ENCODE assay signal across 8 mouse cellular contexts in the genomic region with DNA sequence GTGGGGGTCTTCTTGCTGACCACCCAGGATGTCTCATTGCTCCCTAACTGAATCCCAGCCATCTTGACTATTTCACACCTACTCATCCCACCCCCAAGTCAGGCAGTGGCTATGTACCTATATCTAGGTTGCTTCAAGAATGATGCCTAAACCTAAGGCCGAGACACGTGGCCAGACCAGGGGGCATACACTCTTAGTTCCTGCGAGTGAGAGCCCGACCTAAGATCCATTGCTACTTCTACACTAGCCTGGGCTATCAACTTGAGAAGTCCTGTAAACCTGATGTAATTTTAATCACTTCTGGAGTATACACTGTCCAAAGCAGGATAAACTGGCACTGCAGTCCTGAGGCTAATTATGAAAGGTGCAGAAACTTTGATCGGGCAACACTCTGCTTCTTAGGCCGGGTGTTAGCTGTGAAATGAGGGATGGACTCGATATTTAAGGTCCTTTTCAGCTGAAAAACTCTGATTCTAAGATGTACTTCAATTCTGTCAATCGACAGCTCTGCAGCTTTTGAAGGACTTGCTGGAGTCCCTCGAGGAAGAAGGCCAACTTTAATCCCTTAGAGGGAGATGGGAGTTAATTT. TPM values are rescaled to one million over a fixed set of nuclear protein-coding genes. Genes with fewer than 3 reads are reported as not detected.
DNase-seq lines count a peak whose midpoint lies in the region; ATAC-seq lines count a peak whose summit lies in the region.

No protein-coding gene starts in this region.

- H3K4me3 ChIP-seq in lung, embryonic 16.5 days (ENCODE audit: low read length): peak overlapping the region; percentile 94
- peak overlapping the region; percentile 90 for H3K4me3 ChIP-seq in hindbrain, embryonic 12.5 days
- H3K4me3 ChIP-seq in midbrain, embryonic 15.5 days: peak overlapping the region; percentile 64

- peak overlapping the region; percentile 99 for H3K9ac ChIP-seq in lung, embryonic 16.5 days (ENCODE audit: low read length)
- H3K9ac ChIP-seq in hindbrain, embryonic 12.5 days: peak overlapping the region; percentile 94
- peak overlapping the region; percentile 97 for H3K9ac ChIP-seq in midbrain, embryonic 15.5 days

- H3K36me3 ChIP-seq in lung, embryonic 16.5 days (ENCODE audit: control insufficient read depth, insufficient read depth, low read length): no peaks in the 10 kb centered on the region
- H3K36me3 ChIP-seq in hindbrain, embryonic 12.5 days: no peaks in the 10 kb centered on the region
- no peaks in the 10 kb centered on the region for H3K36me3 ChIP-seq in midbrain, embryonic 15.5 days (replicated peaks)

- H3K4me2 ChIP-seq in lung, embryonic 16.5 days (ENCODE audit: low read depth, low read length): peak overlapping the region; percentile 85
- peak overlapping the region; percentile 81 for H3K4me2 ChIP-seq in hindbrain, embryonic 12.5 days (replicated peaks)
- peak overlapping the region; percentile 95 for H3K4me2 ChIP-seq in midbrain, embryonic 15.5 days

- no peaks in the 10 kb centered on the region for H3K27me3 ChIP-seq in lung, embryonic 16.5 days (ENCODE audit: control insufficient read depth, insufficient read depth, low read depth, low read length)
- H3K27me3 ChIP-seq in hindbrain, embryonic 12.5 days: no peaks in the 10 kb centered on the region
- H3K27me3 ChIP-seq in midbrain, embryonic 15.5 days (replicated peaks): no peaks in the 10 kb centered on the region

- ATAC-seq in CD4-positive, CD25-positive, alpha-beta regulatory T cell, adult 4 months: no peak
- no peak for ATAC-seq in lung, embryonic 16.5 days (ENCODE audit: low read depth)
- no peak for ATAC-seq in hindbrain, embryonic 12.5 days (ENCODE audit: low FRiP score)
- no peak for ATAC-seq in midbrain, embryonic 15.5 days (replicated peaks)

- peak; percentile 35 for DNase-seq in CD4-positive, CD25-positive, alpha-beta regulatory T cell, adult 2 months (ENCODE audit: low read depth, low spot score)
- no peak for DNase-seq in lung, postnatal 14 days
- DNase-seq in adrenal gland, postnatal 25 days: no peak
- no peak for DNase-seq in frontal cortex, postnatal 36 days (ENCODE audit: low spot score in 2 of 2)

- no peaks in the 10 kb centered on the region for H3K9me3 ChIP-seq in lung, embryonic 16.5 days (ENCODE audit: control insufficient read depth, low read length)
- H3K9me3 ChIP-seq in hindbrain, embryonic 12.5 days (replicated peaks): no peaks in the 10 kb centered on the region
- no peaks in the 10 kb centered on the region for H3K9me3 ChIP-seq in midbrain, embryonic 15.5 days

- 9% methylated on average over 9 of the region's 9 CpGs for WGBS in lung, embryonic 16.5 days
- WGBS in hindbrain, embryonic 12.5 days: 9% methylated on average over 9 of the region's 9 CpGs
- WGBS in midbrain, embryonic 15.5 days: 7% methylated on average over 9 of the region's 9 CpGs

- H3K27ac ChIP-seq in lung, embryonic 16.5 days (ENCODE audit: low read length): no peak overlapping the region; the same call in 1 of the 2 replicates
- H3K27ac ChIP-seq in hindbrain, embryonic 12.5 days: peak overlapping the region; percentile 99
- H3K27ac ChIP-seq in midbrain, embryonic 15.5 days: peak overlapping the region; percentile 96

- H3K4me1 ChIP-seq in lung, embryonic 16.5 days (replicated peaks; ENCODE audit: control insufficient read depth, insufficient read depth, low read length): peaks cover 31% of the 10 kb centered on the region
- peaks cover 39% of the 10 kb centered on the region for H3K4me1 ChIP-seq in hindbrain, embryonic 12.5 days
- H3K4me1 ChIP-seq in midbrain, embryonic 15.5 days: peaks cover 37% of the 10 kb centered on the region

RNA-seq across cellular contexts. Expression of gene Zbtb25, which starts 1.1 kb away (rescaled TPM):
- polyA plus RNA-seq in CD4-positive, CD25-positive, alpha-beta regulatory T cell, adult 4 months (2017; shearing (Covaris generic)): 10 to 100 TPM; 12.7 to 13.8 TPM
- 14.6 and 16.9 TPM in 2 replicates for polyA plus RNA-seq in lung, embryonic 16.5 days (2015; fragmentation: Nextera tagmentation; extraction: Ambion mirVana)
- 20.1 and 20.6 TPM in 2 replicates for polyA plus RNA-seq in hindbrain, embryonic 12.5 days (2016; fragmentation: Nextera tagmentation; extraction: Ambion mirVana)
- 14.6 and 15.1 TPM in 2 replicates for polyA plus RNA-seq in midbrain, embryonic 15.5 days (2015; fragmentation: Nextera tagmentation; extraction: Ambion mirVana)
- 8.7 and 12.9 TPM in 2 replicates for total RNA-seq in adrenal gland, postnatal 25 days (2021)

RNA-seq across cellular contexts. Expression of gene Zbtb1, which starts 1.8 kb away (rescaled TPM):
- polyA plus RNA-seq in CD4-positive, CD25-positive, alpha-beta regulatory T cell, adult 4 months (2017; shearing (Covaris generic)): 10 to 100 TPM; 21.2 to 22.4 TPM
- polyA plus RNA-seq in lung, embryonic 16.5 days (2015; fragmentation: Nextera tagmentation; extraction: Ambion mirVana): 9.8 and 10.4 TPM in 2 replicates
- polyA plus RNA-seq in hindbrain, embryonic 12.5 days (2016; fragmentation: Nextera tagmentation; extraction: Ambion mirVana): 8.3 and 8.6 TPM in 2 replicates
- 3.4 and 3.5 TPM in 2 replicates for polyA plus RNA-seq in midbrain, embryonic 15.5 days (2015; fragmentation: Nextera tagmentation; extraction: Ambion mirVana)
- total RNA-seq in adrenal gland, postnatal 25 days (2021): 8.1 and 8.2 TPM in 2 replicates

RNA-seq across cellular contexts. Expression of gene Hspa2, which starts 35.7 kb away (rescaled TPM):
- polyA plus RNA-seq in CD4-positive, CD25-positive, alpha-beta regulatory T cell, adult 4 months (2017; shearing (Covaris generic)): 1 to 10 TPM; 3.8 to 6.2 TPM
- polyA plus RNA-seq in lung, embryonic 16.5 days (2015; fragmentation: Nextera tagmentation; extraction: Ambion mirVana): 15.4 and 15.7 TPM in 2 replicates
- polyA plus RNA-seq in hindbrain, embryonic 12.5 days (2016; fragmentation: Nextera tagmentation; extraction: Ambion mirVana): 9.8 and 10.4 TPM in 2 replicates
- polyA plus RNA-seq in midbrain, embryonic 15.5 days (2015; fragmentation: Nextera tagmentation; extraction: Ambion mirVana): 5.5 and 5.6 TPM in 2 replicates
- total RNA-seq in adrenal gland, postnatal 25 days (2021): 25.6 and 26.3 TPM in 2 replicates

RNA-seq across cellular contexts. Expression of gene Akap5, which starts 43.6 kb away (rescaled TPM):
- 1 to 10 TPM; 3.3 to 3.8 TPM for polyA plus RNA-seq in CD4-positive, CD25-positive, alpha-beta regulatory T cell, adult 4 months (2017; shearing (Covaris generic))
- polyA plus RNA-seq in lung, embryonic 16.5 days (2015; fragmentation: Nextera tagmentation; extraction: Ambion mirVana): 35.7 and 43.7 TPM in 2 replicates
- polyA plus RNA-seq in hindbrain, embryonic 12.5 days (2016; fragmentation: Nextera tagmentation; extraction: Ambion mirVana): 5.7 and 6.8 TPM in 2 replicates
- polyA plus RNA-seq in midbrain, embryonic 15.5 days (2015; fragmentation: Nextera tagmentation; extraction: Ambion mirVana): 9.8 and 10.3 TPM in 2 replicates
- total RNA-seq in adrenal gland, postnatal 25 days (2021): 0.81 and 1.1 TPM in 2 replicates

RNA-seq across cellular contexts. Expression of gene Ppp1r36, which starts 49.0 kb away (rescaled TPM):
- not detected for polyA plus RNA-seq in CD4-positive, CD25-positive, alpha-beta regulatory T cell, adult 4 months (2017; shearing (Covaris generic))
- 9.1 and 10.4 TPM in 2 replicates for polyA plus RNA-seq in lung, embryonic 16.5 days (2015; fragmentation: Nextera tagmentation; extraction: Ambion mirVana)
- 2.7 and 3.1 TPM in 2 replicates for polyA plus RNA-seq in hindbrain, embryonic 12.5 days (2016; fragmentation: Nextera tagmentation; extraction: Ambion mirVana)
- polyA plus RNA-seq in midbrain, embryonic 15.5 days (2015; fragmentation: Nextera tagmentation; extraction: Ambion mirVana): 0.73 and 1.0 TPM in 2 replicates
- total RNA-seq in adrenal gland, postnatal 25 days (2021): 0.52 TPM in 1 of 2 replicates, not detected in the other
